In the genomic region with DNA sequence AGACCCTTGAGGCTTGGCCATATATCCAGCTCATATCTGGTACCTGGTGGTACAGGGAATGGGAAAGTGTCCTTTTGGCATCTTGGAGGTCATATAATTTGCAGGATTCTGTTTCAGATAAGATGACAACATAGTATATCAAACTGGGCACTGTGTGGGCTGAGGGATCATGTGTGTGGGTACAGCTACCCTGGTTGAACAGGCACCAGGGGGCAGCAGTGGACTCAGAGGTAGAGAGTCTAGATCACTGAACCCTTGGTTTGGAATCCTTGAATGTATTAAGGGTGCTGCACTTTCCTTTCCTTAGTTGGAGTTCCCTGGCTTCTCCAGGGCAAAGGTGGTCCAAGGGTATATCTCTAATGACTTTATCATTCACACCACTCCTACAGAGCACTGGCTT, we compare ENCODE assay signal across 8 mouse cellular contexts. TPM values are rescaled to one million over a fixed set of nuclear protein-coding genes. Genes with fewer than 3 reads are reported as not detected.
DNase-seq lines count a peak whose midpoint lies in the region.

No protein-coding gene starts in this region.

- DNase-seq in cerebellum, postnatal 10 days: peak; percentile 70 to 72
- no peak for DNase-seq in cerebellum, adult 9-11 months
- peak; percentile 39 for DNase-seq in ovary, postnatal 36 days (ENCODE audit: low spot score)
- DNase-seq in ovary, postnatal 14 days (ENCODE audit: low spot score): no peak
- peak; percentile 31 for DNase-seq in embryo, embryonic 9.5 days (ENCODE audit: extremely low spot score)
- peak; percentile 76 to 81 for DNase-seq in kidney, postnatal 4 days
- DNase-seq in spleen, postnatal 14 days (ENCODE audit: low spot score in 2 of 2): peak; percentile 41 to 50
- DNase-seq in gastrocnemius, postnatal 4 days (ENCODE audit: low spot score in 2 of 2): no peak

RNA-seq across cellular contexts. Expression of a gene that starts 1.3 kb away (rescaled TPM):
- 10 to 100 TPM in 1 of 2 experiments, 1 to 10 TPM in 1; 9.7 to 12.2 TPM for total RNA-seq in gastrocnemius, postnatal 4 days (2021)

RNA-seq across cellular contexts. Expression of a gene that starts 4.6 kb away (rescaled TPM):
- under 1 TPM; 0.15 to 0.36 TPM for total RNA-seq in gastrocnemius, postnatal 4 days (2021)

RNA-seq across cellular contexts. Expression of a gene that starts 10.7 kb away (rescaled TPM):
- 1 to 10 TPM; 8.3 to 9.9 TPM for total RNA-seq in gastrocnemius, postnatal 4 days (2021)

RNA-seq across cellular contexts. Expression of a gene that starts 21.4 kb away (rescaled TPM):
- total RNA-seq in gastrocnemius, postnatal 4 days (2021): 100 to 1,000 TPM; 172 to 194 TPM

RNA-seq across cellular contexts. Expression of a gene that starts 41.2 kb away (rescaled TPM):
- total RNA-seq in gastrocnemius, postnatal 4 days (2021): 10 to 100 TPM; 11.3 to 12.9 TPM

Comparison
In these comparisons a context has a peak if more than half of its experiments do, and no peak if none do; other contexts are left out.
1. DNase-seq: peak in cerebellum, postnatal 10 days (2 of 2), ovary, postnatal 36 days (single experiment), embryo, embryonic 9.5 days (single experiment), kidney, postnatal 4 days (2 of 2) and spleen, postnatal 14 days (2 of 2); none in cerebellum, adult 9-11 months (single experiment), ovary, postnatal 14 days (single experiment) and gastrocnemius, postnatal 4 days (0 of 2).